Mouse (Mus musculus): ENCODE measurements around the gene Nanp. TPM values are rescaled to one million over a fixed set of nuclear protein-coding genes. Genes with fewer than 3 reads are reported as not detected.

The Nanp gene
- polyA plus RNA-seq, 1 experiment from 2014 or later: 51.9 TPM

- ATAC-seq (replicated peaks; ENCODE audit: low FRiP score) (no peak), DNase-seq (ENCODE audit: low spot score) (peak; percentile 30)
- Histone ChIP-seq H3K4me3 (ENCODE audit: low read depth, low read length) (no peak overlapping the region), H3K9me3 (ENCODE audit: control insufficient read depth, low read length) (no peaks in the 10 kb centered on the region), H3K36me3 (ENCODE audit: control insufficient read depth, insufficient read depth, low read length) (no peaks in the 10 kb centered on the region), H3K4me2 (ENCODE audit: low read depth, low read length, severe bottlenecking) (no peak overlapping the region), H3K27me3 (ENCODE audit: control insufficient read depth, insufficient read depth, low read length) (no peaks in the 10 kb centered on the region), H3K4me1 (replicated peaks; ENCODE audit: control insufficient read depth, insufficient read depth, low read length) (no peaks in the 10 kb centered on the region), H3K9ac (ENCODE audit: low read length) (no peak overlapping the region), H3K27ac (ENCODE audit: low read depth, low read length) (no peak overlapping the region)
- 94% methylated on average over 4 of the region's 4 CpGs for WGBS
Observed at GRCm38 (mm10) chr2:150991050-150991449, 48.1 kb downstream of the Nanp start.

- WGBS: 91% methylated on average over 2 of the region's 2 CpGs
- no peak for ATAC-seq (replicated peaks; ENCODE audit: low FRiP score)
- H3K36me3 ChIP-seq (ENCODE audit: control insufficient read depth, insufficient read depth, low read length): no peaks in the 10 kb centered on the region
- H3K4me3 ChIP-seq (ENCODE audit: low read depth, low read length): no peak overlapping the region
- H3K9ac ChIP-seq (ENCODE audit: low read length): no peak overlapping the region
- H3K9me3 ChIP-seq (ENCODE audit: control insufficient read depth, low read length): no peaks in the 10 kb centered on the region
- DNase-seq (ENCODE audit: low spot score): peak; percentile 2
- no peak overlapping the region for H3K27ac ChIP-seq (ENCODE audit: low read depth, low read length)
- H3K27me3 ChIP-seq (ENCODE audit: control insufficient read depth, insufficient read depth, low read length): no peaks in the 10 kb centered on the region
- H3K4me1 ChIP-seq (replicated peaks; ENCODE audit: control insufficient read depth, insufficient read depth, low read length): no peaks in the 10 kb centered on the region
- H3K4me2 ChIP-seq (ENCODE audit: low read depth, low read length, severe bottlenecking): no peak overlapping the region
Observed at GRCm38 (mm10) chr2:150990506-150990905, 48.7 kb downstream of the Nanp start.

GRCm38 (mm10) chr2:150985359-150985758 is 53.8 kb downstream of the Nanp start:
- no peak overlapping the region for H3K4me3 ChIP-seq (ENCODE audit: low read depth, low read length)
- no peak overlapping the region for H3K9ac ChIP-seq (ENCODE audit: low read length)
- ATAC-seq (replicated peaks; ENCODE audit: low FRiP score) (no peak), DNase-seq (ENCODE audit: low spot score) (no peak)
- no peak overlapping the region for H3K4me2 ChIP-seq (ENCODE audit: low read depth, low read length, severe bottlenecking)
- no peak overlapping the region for H3K27ac ChIP-seq (ENCODE audit: low read depth, low read length)
- H3K9me3 ChIP-seq (ENCODE audit: control insufficient read depth, low read length): no peaks in the 10 kb centered on the region
- 99% methylated on average over 2 of the region's 2 CpGs for WGBS
- H3K4me1 ChIP-seq (replicated peaks; ENCODE audit: control insufficient read depth, insufficient read depth, low read length): no peaks in the 10 kb centered on the region
- H3K27me3 ChIP-seq (ENCODE audit: control insufficient read depth, insufficient read depth, low read length): no peaks in the 10 kb centered on the region
- H3K36me3 ChIP-seq (ENCODE audit: control insufficient read depth, insufficient read depth, low read length): no peaks in the 10 kb centered on the region

- DNase-seq (ENCODE audit: low spot score): no peak
- H3K4me2 ChIP-seq (ENCODE audit: low read depth, low read length, severe bottlenecking): no peak overlapping the region
- no peaks in the 10 kb centered on the region for H3K9me3 ChIP-seq (ENCODE audit: control insufficient read depth, low read length)
- H3K36me3 ChIP-seq (ENCODE audit: control insufficient read depth, insufficient read depth, low read length): no peaks in the 10 kb centered on the region; the same call in 1 of the 2 replicates
- no peak overlapping the region for H3K27ac ChIP-seq (ENCODE audit: low read depth, low read length)
- no peak overlapping the region for H3K9ac ChIP-seq (ENCODE audit: low read length)
- no peak for ATAC-seq (replicated peaks; ENCODE audit: low FRiP score)
- H3K4me3 ChIP-seq (ENCODE audit: low read depth, low read length): no peak overlapping the region
- no peaks in the 10 kb centered on the region for H3K4me1 ChIP-seq (replicated peaks; ENCODE audit: control insufficient read depth, insufficient read depth, low read length)
- H3K27me3 ChIP-seq (ENCODE audit: control insufficient read depth, insufficient read depth, low read length): no peaks in the 10 kb centered on the region
Observed at GRCm38 (mm10) chr2:150982051-150982450, 57.1 kb downstream of the Nanp start.

GRCm38 (mm10) chr2:150981524-150981923 is 57.7 kb downstream of the Nanp start:
- Histone ChIP-seq H3K4me1 (replicated peaks; ENCODE audit: control insufficient read depth, insufficient read depth, low read length) (no peaks in the 10 kb centered on the region), H3K4me3 (ENCODE audit: low read depth, low read length) (no peak overlapping the region), H3K27me3 (ENCODE audit: control insufficient read depth, insufficient read depth, low read length) (no peaks in the 10 kb centered on the region), H3K36me3 (ENCODE audit: control insufficient read depth, insufficient read depth, low read length) (no peaks in the 10 kb centered on the region; the same call in 1 of the 2 replicates), H3K27ac (ENCODE audit: low read depth, low read length) (no peak overlapping the region), H3K9me3 (ENCODE audit: control insufficient read depth, low read length) (no peaks in the 10 kb centered on the region), H3K4me2 (ENCODE audit: low read depth, low read length, severe bottlenecking) (no peak overlapping the region), H3K9ac (ENCODE audit: low read length) (no peak overlapping the region)
- no peak for DNase-seq (ENCODE audit: low spot score)
- no peak for ATAC-seq (replicated peaks; ENCODE audit: low FRiP score)
- 94% methylated on average over 7 of the region's 7 CpGs for WGBS

GRCm38 (mm10) chr2:150979861-150980620 is 59.2 kb downstream of the Nanp start:
- Histone ChIP-seq H3K4me3 (ENCODE audit: low read depth, low read length) (no peak overlapping the region), H3K9ac (ENCODE audit: low read length) (no peak overlapping the region), H3K4me1 (replicated peaks; ENCODE audit: control insufficient read depth, insufficient read depth, low read length) (no peaks in the 10 kb centered on the region), H3K9me3 (ENCODE audit: control insufficient read depth, low read length) (no peaks in the 10 kb centered on the region), H3K4me2 (ENCODE audit: low read depth, low read length, severe bottlenecking) (no peak overlapping the region), H3K36me3 (ENCODE audit: control insufficient read depth, insufficient read depth, low read length) (no peaks in the 10 kb centered on the region; the same call in 1 of the 2 replicates), H3K27ac (ENCODE audit: low read depth, low read length) (no peak overlapping the region), H3K27me3 (ENCODE audit: control insufficient read depth, insufficient read depth, low read length) (no peaks in the 10 kb centered on the region)
- 87% methylated on average over 14 of the region's 14 CpGs for WGBS
- ATAC-seq (replicated peaks; ENCODE audit: low FRiP score) (no peak), DNase-seq (ENCODE audit: low spot score) (no peak)

Other genes starting within 250 kb of the Nanp start
- gene Abhd12, start 134.7 kb downstream of the Nanp start, polyA plus RNA-seq (2014; fragmentation: Nextera tagmentation; extraction: Ambion mirVana): 54.2 and 57.9 TPM in 2 replicates
- 80.7 and 84.0 TPM in 2 replicates for gene Gins1, start 134.0 kb downstream of the Nanp start, polyA plus RNA-seq (2014; fragmentation: Nextera tagmentation; extraction: Ambion mirVana)
- gene Ninl, start within 50 bp of the Nanp start, polyA plus RNA-seq (2014; fragmentation: Nextera tagmentation; extraction: Ambion mirVana): 26.7 and 28.7 TPM in 2 replicates
- gene Gm14151, start 53.0 kb upstream of the Nanp start, polyA plus RNA-seq (2014; fragmentation: Nextera tagmentation; extraction: Ambion mirVana): not detected in 2 replicates
- not detected in 2 replicates for gene Gm14147, start 58.8 kb upstream of the Nanp start, polyA plus RNA-seq (2014; fragmentation: Nextera tagmentation; extraction: Ambion mirVana)

All from forebrain, embryonic 11.5 days (tissue).